Mouse (Mus musculus): Measurements from ENCODE around the gene Tti1. TPM values are rescaled to one million over a fixed set of nuclear protein-coding genes. Genes with fewer than 3 reads are reported as not detected.
A peak's percentile ranks its signal among the peaks of the same experiment; 100 is the strongest.

Gene Tti1
- polyA plus RNA-seq, 2 experiments = 11.1 to 11.3 TPM

- no peaks in the 10 kb centered on the region for H3K9me3 ChIP-seq (ENCODE audit: control insufficient read depth, low read length)
- DNase-seq (ENCODE audit: low read depth in 3 of 3, low spot score in 3 of 3) = no peak
- H3K4me3 ChIP-seq (ENCODE audit: insufficient read depth in 1 of 2, low read depth in 2 of 2, low read length in 2 of 2) = no peak overlapping the region
- no peak overlapping the region for H3K4me2 ChIP-seq (ENCODE audit: low read depth)
- WGBS (ENCODE audit: insufficient replicate concordance) = 6% methylated on average over 7 of the region's 7 CpGs
- H3K27me3 ChIP-seq (ENCODE audit: control insufficient read depth, insufficient read depth, low read length) = peaks cover 21% of the 10 kb centered on the region
- TF ChIP-seq EP300 (IDR thresholded peaks at IDR 0.05; ENCODE audit: low read depth) = no peak
- no peak for ATAC-seq (ENCODE audit: insufficient read depth)
- no peaks in the 10 kb centered on the region for H3K36me3 ChIP-seq (replicated peaks; ENCODE audit: control insufficient read depth, insufficient read depth, low read depth)
- no peaks in the 10 kb centered on the region for H3K4me1 ChIP-seq (replicated peaks; ENCODE audit: control insufficient read depth in 2 of 2, insufficient read depth in 2 of 2, low read length in 1 of 2)
- H3K27ac ChIP-seq = no peak overlapping the region
- no peak overlapping the region for H3K9ac ChIP-seq (replicated peaks)
Measured at GRCm38 (mm10) chr2:157975595-157975994, 52.6 kb downstream of the Tti1 start.

DNA sequence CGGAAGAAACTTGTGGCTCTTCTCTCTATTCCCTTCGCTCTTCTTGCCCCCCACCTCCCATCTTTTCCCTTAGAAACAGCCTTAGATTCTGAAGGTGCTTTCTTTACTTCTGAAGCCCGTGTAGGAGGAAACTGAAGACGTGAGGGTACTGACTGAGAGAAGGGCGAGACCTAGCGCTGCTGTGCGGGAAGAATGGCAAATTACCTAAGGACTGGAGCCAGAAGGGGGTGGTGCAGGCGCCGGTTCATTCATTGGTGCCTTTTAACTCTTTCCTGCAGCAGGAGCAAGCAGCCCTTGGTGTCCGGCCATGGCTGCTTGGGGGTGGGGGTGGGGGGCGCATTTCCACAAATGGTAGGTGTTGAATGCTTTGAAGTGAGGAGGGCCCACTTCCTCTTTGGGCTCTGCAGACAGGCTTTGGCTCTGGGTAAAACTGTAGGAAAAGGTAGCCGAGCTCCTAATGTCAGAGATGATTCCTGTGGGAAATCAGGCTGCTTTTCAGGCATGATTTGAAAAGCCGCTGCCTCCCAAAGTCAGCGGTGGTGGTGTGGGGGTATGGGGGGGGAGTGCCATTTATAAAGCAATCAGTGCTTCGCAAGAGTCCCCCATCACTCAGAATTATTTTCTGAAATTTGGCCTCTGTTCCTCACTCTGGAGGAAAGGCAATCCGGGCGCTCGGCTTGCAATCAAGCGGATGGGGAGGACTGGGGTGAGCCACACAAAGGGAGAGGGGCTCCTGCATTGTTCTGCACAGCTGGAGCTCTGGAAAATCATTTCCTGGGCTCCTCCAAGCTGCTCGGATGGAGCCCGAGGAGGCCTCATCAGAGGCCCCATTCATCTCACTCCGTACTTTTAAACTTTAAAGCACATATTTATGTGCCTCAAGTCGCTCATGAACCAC is 53.4 kb downstream of the Tti1 start:
- H3K4me3 ChIP-seq (ENCODE audit: insufficient read depth in 1 of 2, low read depth in 2 of 2, low read length in 2 of 2) = no peak overlapping the region
- 3% methylated on average over 23 of the region's 23 CpGs for WGBS (ENCODE audit: insufficient replicate concordance)
- H3K4me2 ChIP-seq (ENCODE audit: low read depth) = no peak overlapping the region
- DNase-seq (ENCODE audit: low read depth in 3 of 3, low spot score in 3 of 3) (no peak), ATAC-seq (ENCODE audit: insufficient read depth) (no peak)
- H3K27ac ChIP-seq = no peak overlapping the region
- no peaks in the 10 kb centered on the region for H3K4me1 ChIP-seq (replicated peaks; ENCODE audit: control insufficient read depth in 2 of 2, insufficient read depth in 2 of 2, low read length in 1 of 2)
- TF ChIP-seq EP300 (IDR thresholded peaks at IDR 0.05; ENCODE audit: low read depth) (no peak), CTCF (IDR thresholded peaks at IDR 0.05; ENCODE audit: low read depth) (no peak)
- H3K27me3 ChIP-seq (ENCODE audit: control insufficient read depth, insufficient read depth, low read length) = peaks cover 21% of the 10 kb centered on the region
- H3K36me3 ChIP-seq (replicated peaks; ENCODE audit: control insufficient read depth, insufficient read depth, low read depth) = no peaks in the 10 kb centered on the region
- no peak overlapping the region for H3K9ac ChIP-seq (replicated peaks)
- no peaks in the 10 kb centered on the region for H3K9me3 ChIP-seq (ENCODE audit: control insufficient read depth, low read length)

- DNase-seq (ENCODE audit: low read depth in 3 of 3, low spot score in 3 of 3) (peak; percentile 22 to 35 (median 29)), ATAC-seq (ENCODE audit: insufficient read depth) (no peak)
- no peak overlapping the region for H3K4me3 ChIP-seq (ENCODE audit: insufficient read depth in 1 of 2, low read depth in 2 of 2, low read length in 2 of 2)
- 5% methylated on average over 3 of the region's 3 CpGs for WGBS (ENCODE audit: insufficient replicate concordance)
- H3K9me3 ChIP-seq (ENCODE audit: control insufficient read depth, low read length) = no peaks in the 10 kb centered on the region
- H3K27ac ChIP-seq = no peak overlapping the region
- H3K27me3 ChIP-seq (ENCODE audit: control insufficient read depth, insufficient read depth, low read length) = peaks cover 14% of the 10 kb centered on the region
- H3K4me1 ChIP-seq (replicated peaks; ENCODE audit: control insufficient read depth in 2 of 2, insufficient read depth in 2 of 2, low read length in 1 of 2) = no peaks in the 10 kb centered on the region
- H3K9ac ChIP-seq (replicated peaks) = no peak overlapping the region
- no peak overlapping the region for H3K4me2 ChIP-seq (ENCODE audit: low read depth)
- no peaks in the 10 kb centered on the region for H3K36me3 ChIP-seq (replicated peaks; ENCODE audit: control insufficient read depth, insufficient read depth, low read depth)
- no peak for TF ChIP-seq EP300 (IDR thresholded peaks at IDR 0.05; ENCODE audit: low read depth)
- no peak for TF ChIP-seq CTCF (IDR thresholded peaks at IDR 0.05; ENCODE audit: low read depth)
Measured at GRCm38 (mm10) chr2:157970669-157971068, 57.6 kb downstream of the Tti1 start.

- Histone ChIP-seq H3K36me3 (replicated peaks; ENCODE audit: control insufficient read depth, insufficient read depth, low read depth) (no peaks in the 10 kb centered on the region), H3K4me3 (ENCODE audit: insufficient read depth in 1 of 2, low read depth in 2 of 2, low read length in 2 of 2) (no peak overlapping the region), H3K9me3 (ENCODE audit: control insufficient read depth, low read length) (no peaks in the 10 kb centered on the region), H3K9ac (replicated peaks) (no peak overlapping the region), H3K4me1 (replicated peaks; ENCODE audit: control insufficient read depth in 2 of 2, insufficient read depth in 2 of 2, low read length in 1 of 2) (no peaks in the 10 kb centered on the region), H3K4me2 (ENCODE audit: low read depth) (no peak overlapping the region), H3K27me3 (ENCODE audit: control insufficient read depth, insufficient read depth, low read length) (peaks cover 9% of the 10 kb centered on the region), H3K27ac (no peak overlapping the region)
- TF ChIP-seq CTCF (IDR thresholded peaks at IDR 0.05; ENCODE audit: low read depth) (no peak), EP300 (IDR thresholded peaks at IDR 0.05; ENCODE audit: low read depth) (no peak)
- 51% methylated on average over 6 of the region's 6 CpGs for WGBS (ENCODE audit: insufficient replicate concordance)
- ATAC-seq (ENCODE audit: insufficient read depth) (no peak), DNase-seq (ENCODE audit: low read depth in 3 of 3, low spot score in 3 of 3) (no peak)
Measured at GRCm38 (mm10) chr2:157970124-157970523, 58.1 kb downstream of the Tti1 start.

DNA sequence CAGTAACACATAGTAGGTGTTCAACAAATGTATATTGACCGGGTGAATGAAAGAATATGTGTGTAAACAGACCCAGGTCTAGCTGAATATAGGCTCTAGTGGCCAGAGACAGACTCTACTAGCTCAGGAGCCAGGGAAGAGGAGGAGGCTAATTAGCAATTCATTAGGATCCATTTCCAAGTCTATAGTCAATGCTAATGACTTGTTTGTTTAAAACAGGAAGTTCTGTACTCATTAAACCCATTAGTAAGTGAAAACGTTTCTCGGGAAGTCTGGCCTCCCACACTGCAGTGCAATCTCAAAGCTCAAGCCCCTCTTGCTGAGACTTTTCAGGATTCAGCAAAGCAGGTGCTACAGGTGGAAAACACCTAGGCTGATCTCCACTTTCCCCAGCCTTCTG is 60.4 kb downstream of the Tti1 start:
- H3K9me3 ChIP-seq (ENCODE audit: control insufficient read depth, low read length) = no peaks in the 10 kb centered on the region
- TF ChIP-seq CTCF (IDR thresholded peaks at IDR 0.05; ENCODE audit: low read depth) = no peak
- TF ChIP-seq EP300 (IDR thresholded peaks at IDR 0.05; ENCODE audit: low read depth) = no peak
- H3K4me1 ChIP-seq (replicated peaks; ENCODE audit: control insufficient read depth in 2 of 2, insufficient read depth in 2 of 2, low read length in 1 of 2) = no peaks in the 10 kb centered on the region
- no peaks in the 10 kb centered on the region for H3K36me3 ChIP-seq (replicated peaks; ENCODE audit: control insufficient read depth, insufficient read depth, low read depth)
- no peak overlapping the region for H3K4me3 ChIP-seq (ENCODE audit: insufficient read depth in 1 of 2, low read depth in 2 of 2, low read length in 2 of 2)
- ATAC-seq (ENCODE audit: insufficient read depth) (no peak), DNase-seq (ENCODE audit: low read depth in 3 of 3, low spot score in 3 of 3) (no peak)
- no peak overlapping the region for H3K9ac ChIP-seq (replicated peaks)
- no peaks in the 10 kb centered on the region for H3K27me3 ChIP-seq (ENCODE audit: control insufficient read depth, insufficient read depth, low read length)
- H3K27ac ChIP-seq = no peak overlapping the region
- WGBS (ENCODE audit: insufficient replicate concordance) = 11% methylated on average over 3 of the region's 3 CpGs
- H3K4me2 ChIP-seq (ENCODE audit: low read depth) = no peak overlapping the region

All from liver, embryonic 14.5 days (tissue).